Mouse (Mus musculus): ENCODE measurements around the gene Nudt6.

DNA sequence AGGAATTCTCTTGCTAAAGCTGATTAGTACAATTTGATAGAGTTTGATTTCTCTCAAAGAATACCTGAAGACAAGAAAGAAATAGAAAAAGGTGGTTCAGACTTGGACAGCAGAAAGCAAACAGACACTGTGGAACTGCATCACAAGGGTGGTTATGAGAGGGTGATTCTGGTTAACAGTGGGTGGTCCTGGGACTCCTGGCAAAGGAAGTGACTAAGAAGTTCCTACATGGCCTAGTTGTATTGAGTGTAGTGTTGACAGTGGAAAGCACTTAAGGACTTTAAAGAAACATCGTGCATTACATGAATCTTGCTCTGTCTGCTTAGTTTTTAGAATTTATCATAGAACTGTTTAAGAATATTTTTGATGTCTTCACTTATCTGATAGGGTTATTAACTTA, 36.0 kb upstream of the Nudt6 start:
- TF ChIP-seq POLR2A (IDR thresholded peaks at IDR 0.05; ENCODE audit: low read depth, low read length) (no peak), CTCF (conservative IDR thresholded peaks at IDR 0.05; ENCODE audit: insufficient read depth, insufficient read length, low read depth, low read length) (no peak)
